Mouse (Mus musculus) liver, postnatal 0 days (tissue): ENCODE measurements around the gene R3hcc1l. TPM values are rescaled to one million over a fixed set of nuclear protein-coding genes. Genes with fewer than 3 reads are reported as not detected.

Experiments used
- ATAC-seq: fragments of 200-750 bp; cut with Nextera tagmentation; 2 replicates; pipeline ENCODE4 v1.8.0; 2017; ENCODE audit warnings: mild to moderate bottlenecking, moderate library complexity
- DNase-seq: peaks from one replicate; pipeline ENCODE4 v3.0.0-alpha.2; 2016
- H3K27ac ChIP-seq: fragments of 300-500 bp; sonication (generic); 2 replicates; pipeline ENCODE4 v1.5.1; 2014; ENCODE audit warnings: antibody characterized with exemption, moderate library complexity, mild to moderate bottlenecking, low read depth
- H3K27me3 ChIP-seq: fragments of 300-500 bp; sonication (generic); 2 replicates; pipeline ENCODE4 v1.6.1; 2014; ENCODE audit warnings: low read length, control low read depth, mixed read lengths; ENCODE audit not compliant: insufficient read depth
- H3K36me3 ChIP-seq: fragments of 300-500 bp; sonication (generic); replicated peaks from 2 replicates; pipeline ENCODE4 v1.6.1; 2014; ENCODE audit warnings: mild to moderate bottlenecking, control low read depth, low read length, moderate library complexity, mixed read lengths; ENCODE audit not compliant: insufficient read depth
- H3K4me1 ChIP-seq: fragments of 300-500 bp; sonication (generic); 2 replicates; pipeline ENCODE4 v1.6.1; 2014; ENCODE audit warnings: antibody characterized with exemption, mild to moderate bottlenecking, control low read depth; ENCODE audit not compliant: insufficient read depth
- H3K4me2 ChIP-seq: fragments of 300-500 bp; sonication (generic); 2 replicates; pipeline ENCODE4 v1.6.1; 2014; ENCODE audit warnings: low read depth, mild to moderate bottlenecking, low read length, moderate library complexity, mixed read lengths
- H3K4me3 ChIP-seq: fragments of 300-500 bp; sonication (generic); 2 replicates; pipeline ENCODE4 v1.5.1; 2014; ENCODE audit warnings: low read depth, low read length
- H3K9ac ChIP-seq: fragments of 300-500 bp; sonication (generic); replicated peaks from 2 replicates; pipeline ENCODE4 v1.6.1; 2014; ENCODE audit warnings: mild to moderate bottlenecking, moderate library complexity
- H3K9me3 ChIP-seq: fragments of 300-500 bp; sonication (generic); 2 replicates; pipeline ENCODE4 v1.6.1; 2016; ENCODE audit warnings: mild to moderate bottlenecking, control low read depth, low read length, mixed read lengths
- CTCF ChIP-seq: sonication (generic); IDR thresholded peaks from 2 replicates; pipeline ENCODE4 v1.5.1; 2016; ENCODE audit warnings: antibody characterized with exemption, low read depth
- EP300 ChIP-seq: IDR thresholded peaks from 2 replicates; pipeline ENCODE4 v1.6.1; 2016; ENCODE audit warnings: antibody characterized with exemption, low read depth, mild to moderate bottlenecking
- WGBS: fragments of 180-500 bp; shearing (Covaris S2); extraction: QIAGEN DNeasy Blood & Tissue Kit; methylation state at CpG from one replicate; pipeline ENCODE4 v1.1.7; 2014; ENCODE audit not compliant: insufficient replicate concordance; 5-methylcytosine and 5-hydroxymethylcytosine counted together
- polyA plus RNA-seq: library from polyadenylated mRNA; unstranded; fragments of >200 nt; fragmentation: Nextera tagmentation; extraction: Ambion mirVana; gene quantifications from 2 replicates; pipeline ENCODE4 v1.2.1, GENCODE M21; 2015

The R3hcc1l gene
- polyA plus RNA-seq, 1 experiment from 2014 or later = 7.5 TPM

GRCm38 (mm10) chr19:42589246-42589645 is 70.7 kb downstream of the R3hcc1l start:
- H3K4me2 ChIP-seq = no peak overlapping the region
- no peaks in the 10 kb centered on the region for H3K9me3 ChIP-seq
- DNase-seq (no peak), ATAC-seq (no peak)
- no peak overlapping the region for H3K9ac ChIP-seq
- no peaks in the 10 kb centered on the region for H3K4me1 ChIP-seq
- WGBS = 85% methylated on average over 1 of the region's 1 CpGs
- H3K4me3 ChIP-seq = no peak overlapping the region
- TF ChIP-seq CTCF (peak; percentile 40), EP300 (no peak)
- peaks cover 51% of the 10 kb centered on the region for H3K36me3 ChIP-seq
- no peak overlapping the region for H3K27ac ChIP-seq
- no peaks in the 10 kb centered on the region for H3K27me3 ChIP-seq

- no peaks in the 10 kb centered on the region for H3K9me3 ChIP-seq
- DNase-seq (no peak), ATAC-seq (no peak)
- no peak overlapping the region for H3K9ac ChIP-seq
- H3K27me3 ChIP-seq = no peaks in the 10 kb centered on the region
- H3K4me2 ChIP-seq = no peak overlapping the region
- no peaks in the 10 kb centered on the region for H3K4me1 ChIP-seq
- no peak for TF ChIP-seq EP300
- no peak for TF ChIP-seq CTCF
- no peak overlapping the region for H3K27ac ChIP-seq
- peaks cover 48% of the 10 kb centered on the region for H3K36me3 ChIP-seq
- no peak overlapping the region for H3K4me3 ChIP-seq
- WGBS = 80% methylated on average over 14 of the region's 14 CpGs
These were observed 73.0 kb downstream of the R3hcc1l start for GRCm38 (mm10) chr19:42591534-42591933.

GRCm38 (mm10) chr19:42593456-42593855 is 74.9 kb downstream of the R3hcc1l start:
- Histone ChIP-seq H3K9ac (no peak overlapping the region), H3K27ac (no peak overlapping the region), H3K36me3 (peaks cover 39% of the 10 kb centered on the region), H3K9me3 (no peaks in the 10 kb centered on the region), H3K4me1 (no peaks in the 10 kb centered on the region), H3K4me3 (no peak overlapping the region), H3K4me2 (no peak overlapping the region), H3K27me3 (no peaks in the 10 kb centered on the region)
- no peak for TF ChIP-seq EP300
- TF ChIP-seq CTCF = no peak
- 84% methylated on average over 6 of the region's 6 CpGs for WGBS
- ATAC-seq = no peak
- no peak for DNase-seq

- ATAC-seq (no peak), DNase-seq (no peak)
- TF ChIP-seq EP300 (no peak), CTCF (no peak)
- Histone ChIP-seq H3K9ac (no peak overlapping the region), H3K9me3 (no peaks in the 10 kb centered on the region), H3K36me3 (peaks cover 34% of the 10 kb centered on the region), H3K4me1 (no peaks in the 10 kb centered on the region), H3K27me3 (no peaks in the 10 kb centered on the region), H3K4me2 (no peak overlapping the region), H3K27ac (no peak overlapping the region), H3K4me3 (no peak overlapping the region)
- 88% methylated on average over 6 of the region's 6 CpGs for WGBS
These were observed 76.5 kb downstream of the R3hcc1l start for GRCm38 (mm10) chr19:42595066-42595465.

GRCm38 (mm10) chr19:42597286-42597685 is 78.7 kb downstream of the R3hcc1l start:
- no peak overlapping the region for H3K4me2 ChIP-seq

GRCm38 (mm10) chr19:42597896-42598295 is 79.3 kb downstream of the R3hcc1l start:
- H3K4me1 ChIP-seq = no peaks in the 10 kb centered on the region
- H3K4me2 ChIP-seq = no peak overlapping the region
- no peaks in the 10 kb centered on the region for H3K9me3 ChIP-seq
- no peak for ATAC-seq
- H3K4me3 ChIP-seq = no peak overlapping the region
- H3K27me3 ChIP-seq = no peaks in the 10 kb centered on the region
- peaks cover 10% of the 10 kb centered on the region for H3K36me3 ChIP-seq
- TF ChIP-seq CTCF = no peak
- DNase-seq = no peak
- no peak overlapping the region for H3K27ac ChIP-seq
- no peak overlapping the region for H3K9ac ChIP-seq
- 90% methylated on average over 6 of the region's 6 CpGs for WGBS

More at GRCm38 (mm10) chr19:42597286-42597685, 78.7 kb downstream of the R3hcc1l start:
- H3K4me3 ChIP-seq = no peak overlapping the region
- no peak for DNase-seq
- 87% methylated on average over 12 of the region's 12 CpGs for WGBS
- ATAC-seq = no peak
- H3K36me3 ChIP-seq = peaks cover 14% of the 10 kb centered on the region
- no peak overlapping the region for H3K27ac ChIP-seq
- TF ChIP-seq CTCF (no peak), EP300 (no peak)
- H3K9ac ChIP-seq = no peak overlapping the region
- no peaks in the 10 kb centered on the region for H3K27me3 ChIP-seq
- H3K9me3 ChIP-seq = no peaks in the 10 kb centered on the region
- no peaks in the 10 kb centered on the region for H3K4me1 ChIP-seq

- Histone ChIP-seq H3K4me1 (no peaks in the 10 kb centered on the region), H3K4me2 (no peak overlapping the region), H3K9ac (no peak overlapping the region), H3K27me3 (no peaks in the 10 kb centered on the region), H3K4me3 (no peak overlapping the region), H3K9me3 (no peaks in the 10 kb centered on the region), H3K36me3 (no peaks in the 10 kb centered on the region; the same call in 1 of the 2 replicates), H3K27ac (no peak overlapping the region)
- DNase-seq (no peak), ATAC-seq (no peak)
- WGBS = 80% methylated on average over 17 of the region's 17 CpGs
- no peak for TF ChIP-seq EP300
- no peak for TF ChIP-seq CTCF
These were observed 81.3 kb downstream of the R3hcc1l start for GRCm38 (mm10) chr19:42599891-42600290.
